Mouse (Mus musculus): ENCODE measurements around the gene Atp13a3. TPM values are rescaled to one million over a fixed set of nuclear protein-coding genes. Genes with fewer than 3 reads are reported as not detected.
A peak's percentile ranks its signal among the peaks of the same experiment; 100 is the strongest.

Atp13a3 gene
- total RNA-seq, 2 experiments from 2014 or later, result 68.2 to 72.4 TPM

DNA sequence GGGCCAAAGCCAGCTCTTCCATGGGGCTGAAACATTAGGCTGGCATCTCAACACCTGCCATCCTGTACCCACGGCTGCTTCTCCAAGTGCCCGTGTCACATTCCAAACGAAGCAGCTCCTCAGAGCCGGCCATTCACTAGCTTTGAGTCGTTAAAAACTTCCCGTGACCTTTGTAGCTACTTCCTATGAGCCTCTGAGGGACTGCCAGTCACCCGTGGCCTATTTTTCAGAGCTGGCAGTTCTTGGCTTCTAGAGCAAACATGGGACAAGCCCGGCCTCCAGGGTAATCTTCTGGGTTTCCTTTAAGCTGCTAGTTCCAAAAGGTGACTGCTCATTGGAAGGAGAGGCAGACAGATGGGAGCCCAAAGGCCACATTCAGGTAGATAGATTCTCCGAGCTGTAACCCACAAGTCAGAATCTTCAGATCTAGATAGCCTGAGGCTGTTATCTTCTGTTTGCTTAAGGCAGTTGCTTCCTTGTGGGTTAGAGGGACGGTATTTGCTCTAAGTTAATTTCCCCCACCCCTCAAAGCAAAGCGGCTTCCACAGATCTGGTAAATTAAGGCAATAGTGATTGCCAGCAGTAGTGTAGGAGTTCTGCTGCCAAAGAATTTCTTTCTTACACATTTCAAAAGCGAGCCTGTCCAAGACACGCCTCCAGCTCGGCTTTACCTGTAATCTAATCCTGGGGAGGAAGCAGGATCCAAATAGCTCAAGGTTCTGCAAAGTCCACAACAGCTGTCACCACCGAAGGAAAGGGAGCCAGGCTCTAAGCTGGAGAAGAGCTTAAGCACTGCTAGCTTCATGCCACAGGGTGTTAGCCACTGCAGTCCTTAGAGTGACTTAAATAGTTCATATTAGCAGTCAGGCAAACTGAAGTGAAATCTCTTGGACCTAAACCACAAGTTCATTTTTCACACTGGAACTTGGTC, 8.4 kb downstream of the Atp13a3 start:
- no peak for TF ChIP-seq CTCF (conservative IDR thresholded peaks at IDR 0.05)
- Histone ChIP-seq H3K27ac (no peak overlapping the region), H3K4me3 (no peak overlapping the region)
- DNase-seq (ENCODE audit: low spot score in 2 of 2), result no peak

DNA sequence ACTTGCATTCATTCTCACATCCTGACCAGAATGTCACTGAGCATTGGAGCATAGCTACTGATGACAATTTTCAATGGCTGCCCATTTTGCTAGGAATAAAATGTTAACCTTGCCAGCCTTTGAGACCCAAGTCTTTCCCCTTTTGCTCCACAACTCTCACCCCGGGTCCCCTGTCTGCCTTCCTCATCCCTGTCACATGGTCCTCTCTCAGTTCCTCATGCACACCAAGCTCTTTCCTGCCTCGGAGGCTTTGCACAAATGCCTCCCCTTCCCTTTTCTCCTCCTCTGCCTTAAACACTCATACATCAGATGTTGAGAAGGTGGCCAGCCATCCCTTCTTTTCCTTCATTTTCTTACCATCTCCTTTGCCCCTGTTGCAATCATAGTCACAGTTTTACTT, 10.6 kb downstream of the Atp13a3 start:
- no peak for DNase-seq (ENCODE audit: low spot score in 2 of 2)
- H3K4me3 ChIP-seq, result no peak overlapping the region
- no peak overlapping the region for H3K27ac ChIP-seq
- TF ChIP-seq CTCF (conservative IDR thresholded peaks at IDR 0.05), result no peak

DNA sequence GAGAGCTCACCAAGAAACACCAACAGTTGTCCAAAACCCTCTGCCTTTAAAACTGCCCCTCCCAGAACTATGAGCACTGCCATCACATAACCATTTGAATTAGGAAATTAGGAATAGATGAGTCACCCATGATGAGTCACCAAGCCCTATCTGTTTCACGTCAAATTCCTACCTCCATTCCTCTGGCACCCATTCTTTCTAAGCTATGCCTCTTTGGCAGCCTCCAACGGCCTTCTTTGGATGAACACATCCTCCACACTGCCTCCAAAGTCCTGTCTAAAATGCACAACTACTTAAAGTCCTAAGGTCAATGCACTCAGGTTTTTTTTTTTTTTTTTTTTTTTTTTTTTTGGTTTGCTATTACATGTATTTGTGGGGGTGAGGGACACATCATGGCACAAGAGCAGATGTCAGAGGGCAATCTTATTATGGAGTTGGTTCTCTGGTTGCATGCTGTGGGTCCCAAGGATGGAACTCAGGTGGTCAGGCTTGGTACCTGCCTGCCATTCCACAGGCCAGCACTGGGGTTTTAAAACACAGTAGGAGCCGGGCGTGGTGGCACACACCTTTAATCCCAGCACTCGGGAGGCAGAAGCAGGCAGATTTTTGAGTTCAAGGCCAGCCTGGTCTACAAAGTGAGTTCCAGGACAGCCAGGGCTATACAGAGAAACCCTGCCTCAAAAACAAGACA, 15.0 kb downstream of the Atp13a3 start:
- Histone ChIP-seq H3K4me3 (no peak overlapping the region), H3K27ac (no peak overlapping the region)
- no peak for TF ChIP-seq CTCF (conservative IDR thresholded peaks at IDR 0.05)
- no peak for DNase-seq (ENCODE audit: low spot score in 2 of 2)

DNA sequence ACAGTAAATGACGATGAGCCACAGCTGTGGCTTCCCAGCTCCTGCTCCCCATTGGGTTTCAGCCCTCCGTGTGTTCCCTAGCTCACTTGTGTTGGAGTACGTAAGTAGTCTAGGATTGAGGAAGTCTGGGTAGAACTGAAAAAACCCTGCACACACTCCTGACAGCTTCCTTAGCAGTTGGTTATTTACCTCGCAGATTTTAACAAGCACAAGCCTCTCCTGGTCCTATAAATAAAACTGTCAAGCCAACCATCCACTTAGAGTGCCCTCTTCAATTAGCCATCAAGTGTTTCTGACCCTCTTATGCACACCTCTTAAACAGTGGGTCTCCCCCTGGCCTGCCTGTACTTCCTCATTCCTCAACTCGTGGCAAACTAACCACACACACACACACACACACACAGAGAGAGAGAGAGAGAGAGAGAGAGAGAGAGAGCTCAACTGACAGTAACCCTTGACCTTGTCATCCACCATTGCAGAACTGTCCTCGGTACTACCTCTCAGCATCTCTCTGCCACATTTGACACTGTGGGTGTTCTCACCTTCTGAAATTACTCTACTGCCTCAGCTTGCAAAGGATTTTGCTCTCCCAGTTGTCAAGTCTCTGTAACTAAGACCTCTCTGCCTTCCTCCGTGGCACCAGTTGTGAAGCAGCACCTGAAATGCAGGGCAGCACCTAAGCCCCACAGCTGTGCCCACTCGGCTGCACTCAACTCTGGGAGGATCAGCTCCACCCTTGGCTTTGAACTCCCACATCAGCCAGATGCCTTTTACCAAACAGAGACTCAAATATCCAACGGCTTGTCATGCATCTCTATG, 15.7 kb downstream of the Atp13a3 start:
- Histone ChIP-seq H3K4me3 (no peak overlapping the region; the same call in 1 of the 2 replicates), H3K27ac (peak overlapping the region; percentile 87; the same call in 1 of the 2 replicates)
- TF ChIP-seq CTCF (conservative IDR thresholded peaks at IDR 0.05), result no peak
- DNase-seq (ENCODE audit: low spot score in 2 of 2), result no peak

DNA sequence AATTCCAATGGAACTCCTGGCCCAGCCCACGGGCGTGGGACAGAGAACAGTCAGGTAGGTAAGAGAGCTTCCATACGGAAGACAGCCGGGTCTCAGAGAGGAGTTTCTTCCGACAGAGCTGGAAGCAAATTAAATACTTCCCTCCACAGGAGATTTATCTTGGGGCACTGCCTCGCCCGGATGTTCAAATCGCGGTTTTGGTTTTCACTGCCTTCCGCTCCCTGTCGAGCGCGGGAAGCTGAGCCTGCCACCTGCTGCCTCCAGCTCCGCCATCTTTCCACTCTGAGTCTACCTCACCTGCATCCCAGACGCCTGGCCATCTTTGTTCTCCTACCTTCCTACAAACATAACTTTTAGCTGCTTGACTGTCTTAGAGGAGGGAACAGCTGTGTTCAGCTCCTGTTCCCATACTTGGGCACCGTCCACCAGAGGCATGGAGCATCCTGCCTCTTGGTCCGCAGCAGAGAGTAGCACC, 16.5 kb downstream of the Atp13a3 start:
- Histone ChIP-seq H3K27ac (peak overlapping the region; percentile 87), H3K4me3 (peak overlapping the region; percentile 80)
- no peak for TF ChIP-seq CTCF (conservative IDR thresholded peaks at IDR 0.05)
- peak in 1 of 2 experiments; percentile 12 for DNase-seq (ENCODE audit: low spot score in 2 of 2)

DNA sequence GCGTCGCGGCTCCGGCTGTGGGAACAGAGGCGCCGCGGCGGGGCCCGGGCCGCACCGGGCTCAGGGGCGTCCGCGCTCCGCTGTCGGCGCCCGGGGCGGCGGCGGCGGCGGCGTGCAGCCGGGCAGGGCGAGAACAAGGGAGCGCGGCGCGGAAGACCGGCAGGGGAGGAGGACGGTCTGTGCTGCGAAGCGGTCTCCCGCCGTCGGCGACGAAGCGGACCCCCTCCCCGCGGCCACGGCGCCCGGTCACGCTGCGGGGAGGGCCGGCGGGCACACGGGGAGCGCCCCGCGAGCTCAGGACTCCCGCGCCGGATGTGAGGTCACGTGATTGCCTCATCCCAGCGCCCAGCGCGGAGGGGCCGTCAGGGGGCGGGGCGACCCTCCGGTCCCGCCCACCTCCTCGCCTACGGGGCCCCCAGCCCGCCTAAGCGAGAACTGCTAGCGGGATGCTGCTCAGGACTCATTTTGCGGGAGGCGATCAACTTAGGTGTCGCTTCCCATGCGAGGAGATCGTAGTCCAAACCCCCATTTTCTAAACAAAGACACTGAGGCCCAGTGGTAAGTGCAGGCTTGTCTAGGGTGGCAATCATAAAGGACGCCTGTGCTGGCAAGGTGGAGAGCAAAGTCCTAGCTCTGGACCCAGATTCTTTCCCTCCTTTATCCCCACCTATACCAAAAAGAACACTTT, 17.1 kb downstream of the Atp13a3 start:
- Histone ChIP-seq H3K27ac (peak overlapping the region; percentile 87), H3K4me3 (peak overlapping the region; percentile 80)
- TF ChIP-seq CTCF (conservative IDR thresholded peaks at IDR 0.05), result 0 out of 2 replicates have a peak, but pooled peaks have one; percentile 5
- peak; percentile 89 for DNase-seq (ENCODE audit: low spot score in 2 of 2)

DNA sequence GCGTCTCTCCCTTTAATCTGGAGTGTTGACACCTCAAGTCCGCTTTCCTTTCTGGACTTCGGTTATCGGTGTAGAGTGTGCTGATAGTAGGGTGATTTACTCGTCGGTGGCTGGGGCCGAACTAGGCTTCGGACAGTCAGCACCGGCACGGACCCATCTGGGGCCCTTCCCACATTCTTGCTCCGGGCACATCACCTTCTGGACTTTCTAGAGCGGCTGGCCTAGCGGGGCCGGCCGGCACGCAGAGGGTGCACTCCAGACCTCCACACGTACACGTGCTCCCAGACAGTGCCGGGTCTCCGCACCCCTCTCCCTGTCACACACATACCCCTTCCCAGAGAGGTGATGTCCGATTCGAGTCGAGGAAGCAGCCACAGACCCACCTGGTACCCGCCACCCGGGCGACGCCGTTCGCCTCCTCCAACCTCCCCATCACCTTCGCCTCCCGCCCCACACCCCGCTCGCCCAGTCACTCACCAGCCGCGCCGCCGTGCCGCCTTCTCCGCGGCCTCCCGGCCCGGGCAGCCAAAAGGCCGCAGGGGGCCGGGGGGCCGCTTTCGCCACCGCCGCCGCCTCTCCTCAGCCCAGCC, 17.8 kb downstream of the Atp13a3 start:
- DNase-seq (ENCODE audit: low spot score in 2 of 2), result peak in 1 of 2 experiments; percentile 16
- peak overlapping the region; percentile 80 for H3K4me3 ChIP-seq
- TF ChIP-seq CTCF (conservative IDR thresholded peaks at IDR 0.05), result no peak
- H3K27ac ChIP-seq, result peak overlapping the region; percentile 69

DNA sequence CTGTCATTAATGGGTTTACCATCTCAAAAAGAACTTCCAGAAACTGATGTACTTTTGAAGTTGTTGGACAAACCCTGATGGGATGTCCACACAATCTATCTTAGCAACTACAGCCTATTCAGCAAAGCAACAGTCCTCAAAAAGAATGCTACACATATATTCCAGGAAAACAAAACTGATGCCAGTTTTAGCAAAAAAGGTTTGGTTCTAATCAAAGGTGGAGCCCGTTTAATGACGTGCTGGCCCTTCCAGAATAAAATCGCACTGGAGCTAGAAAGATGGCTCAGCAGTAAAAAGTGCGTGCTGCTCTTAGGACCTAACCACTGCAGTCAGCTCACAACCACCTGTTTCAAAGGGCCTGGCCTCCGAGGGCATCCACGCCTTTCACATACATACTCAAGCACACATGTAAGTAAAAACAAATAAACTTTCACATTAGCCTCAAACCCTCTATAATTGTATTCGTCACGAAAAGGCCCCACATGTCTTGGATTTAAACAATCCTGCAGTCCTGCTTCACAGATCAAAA, 18.8 kb downstream of the Atp13a3 start:
- no peak for DNase-seq (ENCODE audit: low spot score in 2 of 2)
- H3K27ac ChIP-seq, result no peak overlapping the region
- no peak for TF ChIP-seq CTCF (conservative IDR thresholded peaks at IDR 0.05)
- peak overlapping the region; percentile 80; the same call in 1 of the 2 replicates for H3K4me3 ChIP-seq

DNA sequence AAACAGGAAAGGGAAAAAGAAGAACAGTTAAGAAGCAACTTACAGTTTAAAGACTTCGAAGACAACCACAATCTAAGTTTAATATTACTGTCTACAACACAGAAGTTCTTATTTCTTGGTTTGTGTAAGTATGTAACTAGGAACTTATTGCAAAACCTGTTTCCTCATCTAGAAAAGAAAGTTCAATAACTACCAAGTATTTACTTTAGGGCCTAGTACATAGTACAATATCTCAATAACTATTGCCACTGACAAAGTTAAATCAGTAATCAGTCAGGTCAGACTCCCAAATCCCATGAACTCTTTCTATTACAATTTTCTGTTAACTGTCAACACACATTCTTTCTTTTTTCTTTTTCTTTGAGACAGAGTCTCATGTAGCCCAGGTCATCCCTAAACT, 20.2 kb downstream of the Atp13a3 start:
- Histone ChIP-seq H3K27ac (no peak overlapping the region), H3K4me3 (no peak overlapping the region)
- TF ChIP-seq CTCF (conservative IDR thresholded peaks at IDR 0.05), result no peak
- no peak for DNase-seq (ENCODE audit: low spot score in 2 of 2)

DNA sequence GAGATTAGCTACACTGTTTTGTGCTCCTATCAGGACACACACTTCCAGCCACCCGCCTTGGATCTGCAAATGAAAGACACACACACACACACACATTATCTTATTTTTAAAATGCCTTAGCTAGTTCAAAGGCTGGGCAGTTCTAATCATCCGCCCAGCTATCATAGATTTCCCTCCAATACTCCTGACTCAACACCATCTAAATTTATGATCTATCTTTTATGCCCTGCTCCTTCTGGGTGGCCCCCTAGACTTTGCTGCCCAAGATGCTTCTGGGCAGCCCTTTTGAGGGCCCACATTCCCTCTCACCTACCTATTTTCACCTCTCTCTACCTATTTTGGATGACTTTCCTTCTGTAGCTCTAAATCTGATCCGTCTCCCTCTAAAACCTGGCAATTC, 29.5 kb downstream of the Atp13a3 start:
- TF ChIP-seq CTCF (conservative IDR thresholded peaks at IDR 0.05), result no peak
- H3K27ac ChIP-seq, result no peak overlapping the region
- DNase-seq (ENCODE audit: low spot score in 2 of 2), result no peak
- no peak overlapping the region for H3K4me3 ChIP-seq

DNA sequence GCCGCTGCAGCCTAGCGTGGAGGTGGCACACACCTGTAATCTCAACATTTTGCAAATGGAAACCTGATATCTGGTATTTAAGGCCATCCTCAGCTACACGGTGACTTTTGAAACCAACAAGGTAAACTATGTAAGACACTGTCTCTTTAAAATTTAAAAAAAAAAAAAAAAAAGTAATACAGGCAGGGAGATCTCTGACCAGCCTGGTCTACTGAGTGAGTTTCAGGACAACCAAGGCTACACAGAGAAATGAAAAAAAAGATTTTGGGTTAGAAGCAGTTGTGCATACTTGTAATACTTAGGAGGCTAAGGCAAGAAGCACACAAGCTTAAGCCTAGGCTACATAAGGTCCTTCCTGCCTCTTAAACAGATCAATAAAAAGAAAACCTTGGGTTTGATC, 30.8 kb downstream of the Atp13a3 start:
- no peak for TF ChIP-seq CTCF (conservative IDR thresholded peaks at IDR 0.05)
- DNase-seq (ENCODE audit: low spot score in 2 of 2), result no peak
- H3K27ac ChIP-seq, result no peak overlapping the region

More for the DNA sequence above, 30.8 kb downstream of the Atp13a3 start:
- no peak overlapping the region for H3K4me3 ChIP-seq
